Mouse (Mus musculus): ENCODE data around the gene Cd3eap. TPM values are rescaled to one million over a fixed set of nuclear protein-coding genes. Genes with fewer than 3 reads are reported as not detected.

The Cd3eap gene
- total and polyA plus RNA-seq, 3 experiments = 43.9 to 49.8 TPM; not detected in 1

DNA sequence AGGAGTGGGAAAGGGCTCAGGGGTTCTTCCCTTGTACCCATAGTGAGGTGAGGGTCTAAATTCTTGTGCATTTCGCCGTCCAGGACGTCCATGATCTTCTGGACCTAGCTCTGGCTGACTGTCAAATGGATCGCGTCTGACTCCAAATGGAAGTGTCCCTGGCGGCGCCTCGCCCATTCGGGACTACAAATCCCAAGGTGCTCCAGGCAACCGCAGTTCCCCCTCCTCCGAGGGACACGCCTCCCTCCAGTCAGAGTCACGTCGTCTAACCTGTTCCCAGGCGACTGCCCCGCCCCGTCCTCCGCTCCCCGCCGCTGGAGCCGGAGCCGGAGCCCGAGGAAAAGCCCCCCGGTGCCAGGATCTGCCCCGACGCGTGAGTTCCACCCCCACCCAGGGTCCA lies 1.7 kb upstream of the Cd3eap start (continued):
- TF ChIP-seq CTCF (IDR thresholded peaks at IDR 0.05 in 2 of 3, conservative IDR thresholded peaks at IDR 0.05 in 1 of 3; ENCODE audit: control insufficient read depth in 1 of 3, insufficient read depth in 1 of 3, low read depth in 2 of 3, low read length in 3 of 3, poor library complexity in 1 of 3, severe bottlenecking in 1 of 3) (no peak), MXI1 (IDR thresholded peaks at IDR 0.05; ENCODE audit: low read depth, low read length) (peak; percentile 75; the same call in 1 of the 2 replicates), MAZ (IDR thresholded peaks at IDR 0.05; ENCODE audit: low read depth, low read length) (peak; percentile 90), MEF2A (IDR thresholded peaks at IDR 0.05; ENCODE audit: extremely low read depth, insufficient replicate concordance, low read depth, low read length, poor library complexity, severe bottlenecking) (no peak), NRF1 (IDR thresholded peaks at IDR 0.05; ENCODE audit: insufficient read depth, low read depth, low read length, poor library complexity, severe bottlenecking) (0 out of 2 replicates have a peak, but pooled peaks have one; percentile 19), GATA1 (IDR thresholded peaks at IDR 0.05; ENCODE audit: low read depth, low read length) (no peak), RCOR1 (IDR thresholded peaks at IDR 0.05; ENCODE audit: low read depth, low read length) (no peak), UBTF (IDR thresholded peaks at IDR 0.05; ENCODE audit: borderline replicate concordance, insufficient read depth, low read depth, low read length) (no peak), JUND (IDR thresholded peaks at IDR 0.05; ENCODE audit: low read depth, low read length) (no peak), ETS1 (IDR thresholded peaks at IDR 0.05; ENCODE audit: low read depth, low read length) (no peak), MAFK (IDR thresholded peaks at IDR 0.05; ENCODE audit: borderline replicate concordance, low read depth, low read length) (no peak), CHD1 (IDR thresholded peaks at IDR 0.05; ENCODE audit: low read depth, low read length) (no peak)

DNA sequence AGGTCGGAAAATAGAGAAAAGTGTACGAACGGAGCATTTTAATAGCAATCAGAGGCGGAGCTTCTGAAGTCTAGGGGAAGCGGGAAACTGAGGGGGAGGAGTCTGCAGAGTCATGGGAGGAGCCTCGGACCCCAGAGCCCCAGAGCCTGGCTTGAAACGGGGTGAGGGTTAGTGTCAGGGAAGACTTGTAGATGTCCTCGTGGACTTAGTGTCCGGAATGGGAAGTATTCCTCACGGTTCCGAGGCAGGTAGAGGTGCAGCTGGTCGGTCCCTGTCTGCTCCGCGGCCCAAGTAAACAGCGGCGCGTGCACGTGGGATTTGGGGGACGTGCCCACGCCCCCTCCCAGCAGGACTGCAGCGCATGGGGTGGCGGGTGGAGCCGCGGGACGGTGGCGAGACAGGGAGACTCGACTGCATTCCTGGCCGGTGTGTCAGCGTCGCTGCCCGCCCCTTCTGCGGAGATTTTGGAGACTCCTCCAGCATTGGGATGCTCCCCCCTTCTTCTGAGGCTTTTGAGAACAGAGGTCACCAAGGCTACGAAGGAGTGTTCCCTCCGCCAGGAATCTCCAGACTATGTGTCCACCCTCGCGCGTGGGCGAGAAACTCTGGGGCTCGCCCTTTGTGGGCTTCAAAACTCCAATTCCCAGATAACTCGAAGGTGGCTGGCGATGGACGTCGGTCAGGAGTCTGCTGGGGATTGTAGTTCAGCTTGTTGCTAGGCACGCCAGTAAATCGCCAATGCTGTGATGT lies 784 bp upstream of the Cd3eap start:
- Histone ChIP-seq H3K27me3 (ENCODE audit: control insufficient read depth in 1 of 2, insufficient read depth in 2 of 2, low read length in 2 of 2) (no peaks in the 10 kb centered on the region), H3K4me3 (ENCODE audit: control insufficient read depth in 1 of 2, insufficient read depth in 1 of 2, low read depth in 2 of 2, low read length in 2 of 2) (peak overlapping the region; percentile 58 to 66), H3K4me1 (ENCODE audit: control insufficient read depth in 1 of 2, insufficient read depth in 2 of 2, low read length in 2 of 2) (peaks cover 0 to 13% of the 10 kb centered on the region in 2 experiments; a peak in 2 of 4 replicates), H3K9ac (ENCODE audit: control insufficient read depth, low read depth, low read length, poor library complexity, severe bottlenecking) (peak overlapping the region; percentile 75), H3K27ac (ENCODE audit: control insufficient read depth, low read depth, low read length) (peak overlapping the region; percentile 75), H3K79me2 (ENCODE audit: control insufficient read depth, insufficient read depth, low read length, poor library complexity) (peaks cover 10% of the 10 kb centered on the region), H3K9me3 (replicated peaks; ENCODE audit: insufficient read depth, low read length) (no peaks in the 10 kb centered on the region), H3K36me3 (ENCODE audit: control insufficient read depth in 1 of 2, insufficient read depth in 2 of 2, low read length in 2 of 2) (0 out of 4 replicates have a peak, but pooled peaks cover 0 to 2% of the 10 kb centered on the region in 2 experiments)
- DNase-seq (ENCODE audit: low read depth, low spot score) = peak; percentile 94
- TF ChIP-seq POLR2AphosphoS2 (IDR thresholded peaks at IDR 0.05; ENCODE audit: low read length) (peak; percentile 17; the same call in 1 of the 2 replicates), POLR2AphosphoS5 (IDR thresholded peaks at IDR 0.05; ENCODE audit: borderline replicate concordance, low read depth, low read length) (no peak), ZC3H11A (IDR thresholded peaks at IDR 0.05; ENCODE audit: low read depth, low read length) (no peak), EP300 (IDR thresholded peaks at IDR 0.05; ENCODE audit: low read depth in 1 of 2, low read length in 2 of 2) (no peak), SMC3 (IDR thresholded peaks at IDR 0.05; ENCODE audit: low read depth, low read length) (no peak), NELFE (IDR thresholded peaks at IDR 0.05; ENCODE audit: low read depth, low read length) (peak; percentile 71), UBTF (IDR thresholded peaks at IDR 0.05; ENCODE audit: borderline replicate concordance, insufficient read depth, low read depth, low read length) (no peak), POLR2A (IDR thresholded peaks at IDR 0.05; ENCODE audit: control insufficient read depth in 1 of 2, insufficient read depth in 1 of 2, low read depth in 1 of 2, low read length in 2 of 2, poor library complexity in 1 of 2) (peak; percentile 38 to 54; a peak in 3 of 4 replicates), MAFK (IDR thresholded peaks at IDR 0.05; ENCODE audit: borderline replicate concordance, low read depth, low read length) (no peak), RAD21 (IDR thresholded peaks at IDR 0.05; ENCODE audit: low read depth, low read length) (no peak), MYB (IDR thresholded peaks at IDR 0.05; ENCODE audit: low read depth, low read length) (no peak), USF2 (IDR thresholded peaks at IDR 0.05; ENCODE audit: borderline replicate concordance in 1 of 2, insufficient read depth in 1 of 2, low read depth in 1 of 2, low read length in 2 of 2) (no peak), ZKSCAN1 (IDR thresholded peaks at IDR 0.05; ENCODE audit: low read depth, low read length) (no peak), MYC (IDR thresholded peaks at IDR 0.05; ENCODE audit: low read depth, low read length) (no peak), TBP (IDR thresholded peaks at IDR 0.05; ENCODE audit: low read depth, low read length) (no peak), CTCF (IDR thresholded peaks at IDR 0.05 in 2 of 3, conservative IDR thresholded peaks at IDR 0.05 in 1 of 3; ENCODE audit: control insufficient read depth in 1 of 3, insufficient read depth in 1 of 3, low read depth in 2 of 3, low read length in 3 of 3, poor library complexity in 1 of 3, severe bottlenecking in 1 of 3) (no peak), TAL1 (IDR thresholded peaks at IDR 0.05; ENCODE audit: low read length) (no peak), KAT2A (conservative IDR thresholded peaks at IDR 0.05; ENCODE audit: low read depth, low read length) (peak; percentile 81), HCFC1 (IDR thresholded peaks at IDR 0.05; ENCODE audit: low read depth, low read length) (peak; percentile 91), JUND (IDR thresholded peaks at IDR 0.05; ENCODE audit: low read depth, low read length) (no peak), GABPA (IDR thresholded peaks at IDR 0.05; ENCODE audit: low read depth, low read length) (no peak), ELF1 (IDR thresholded peaks at IDR 0.05; ENCODE audit: low read depth, low read length) (no peak; the same call in 1 of the 2 replicates), TCF12 (IDR thresholded peaks at IDR 0.05; ENCODE audit: low read depth, low read length) (0 out of 2 replicates have a peak, but pooled peaks have one; percentile 4), CHD1 (IDR thresholded peaks at IDR 0.05; ENCODE audit: low read depth, low read length) (no peak)

All from MEL (cell line).